Comparison of ENCODE assay signal across 10 mouse cellular contexts in the genomic region with DNA sequence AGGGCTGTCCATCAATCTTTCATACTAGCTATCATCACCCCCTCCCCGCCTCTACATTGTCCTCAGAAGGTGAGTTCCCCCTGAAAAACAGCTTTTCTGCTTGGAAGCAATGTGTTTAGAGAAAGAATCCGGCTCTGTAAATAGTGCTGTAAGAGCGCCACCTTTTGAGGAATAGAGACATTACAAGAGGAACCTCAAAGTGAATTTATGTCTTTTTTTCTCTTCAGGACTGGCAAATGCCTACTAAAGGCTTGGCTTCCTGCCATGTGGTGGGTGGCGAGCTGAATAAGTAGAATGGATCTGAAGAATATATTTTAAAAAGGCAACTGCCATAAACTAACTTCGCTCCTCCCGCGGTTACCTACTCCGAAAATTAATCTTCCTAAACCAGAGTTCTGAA. TPM values are rescaled to one million over a fixed set of nuclear protein-coding genes. Genes with fewer than 3 reads are reported as not detected.
A peak's percentile ranks its signal among the peaks of the same experiment; 100 is the strongest.
DNase-seq lines count a peak whose midpoint lies in the region.
"Had no signal": no experiment of that assay in that cellular context is flagged by ENCODE, and none has a peak within 500 bp of the region (broad histone marks: within the 10 kb centered on the region; RNA-seq: fewer than 3 reads in every experiment).

No protein-coding gene starts in this region.

- intact Hi-C loops in heart, postnatal 14 days (cut with DNase I) = loop anchor here (2.0 to 5.0 kb wide), 2 partner anchors 81 to 212 kb away; partner anchors contain the start of genes Pfkm, Senp1 and Tmem106c

- peak; percentile 84 for DNase-seq in heart, adult 11 months
- DNase-seq in heart, postnatal 14 days = no peak
- DNase-seq in 416B (ENCODE audit: low read depth) = peak; percentile 85
- peak; percentile 17 for DNase-seq in T-cell, adult 2 months (ENCODE audit: low spot score)
- DNase-seq in frontal cortex, adult 2 months (ENCODE audit: extremely low spot score in 1 of 2, low spot score in 1 of 2) = peak; percentile 81 to 95
- peak; percentile 65 to 66 for DNase-seq in layer of hippocampus, postnatal 36 days
- DNase-seq in right cerebral cortex, postnatal 10 days (ENCODE audit: low spot score in 2 of 2) = peak; percentile 89 to 92
- DNase-seq in urinary bladder, postnatal 4 days (ENCODE audit: low spot score in 2 of 2) = no peak

RNA-seq across cellular contexts. Expression of gene Ccdc184, which starts 6.9 kb away (rescaled TPM):
- 1 to 10 TPM; 1.0 to 1.3 TPM for total RNA-seq in heart, postnatal 14 days (2021)
- 13.0 and 14.6 TPM in 2 replicates for polyA plus RNA-seq in frontal cortex, adult 2 months (2012; rRNA removed)
- total RNA-seq in layer of hippocampus, postnatal 36 days (2021) = 10 to 100 TPM; 11.1 to 11.6 TPM

RNA-seq across cellular contexts. Expression of gene Asb8, which starts 8.4 kb away (rescaled TPM):
- total RNA-seq in heart, postnatal 14 days (2021) = 100 to 1,000 TPM in 1 of 2 experiments, 10 to 100 TPM in 1; 99.8 to 111 TPM
- 57.7 and 60.2 TPM in 2 replicates for polyA plus RNA-seq in frontal cortex, adult 2 months (2012; rRNA removed)
- 10 to 100 TPM; 46.6 to 52.1 TPM for total RNA-seq in layer of hippocampus, postnatal 36 days (2021)

RNA-seq across cellular contexts. Expression of gene Olfr288, which starts 21.5 kb away (rescaled TPM):
- total RNA-seq in heart, postnatal 14 days (2021) = not detected
- 0.29 and 0.32 TPM in 2 replicates for polyA plus RNA-seq in frontal cortex, adult 2 months (2012; rRNA removed)
- under 1 TPM; 0.18 to 0.40 TPM for total RNA-seq in layer of hippocampus, postnatal 36 days (2021)
- polyA plus RNA-seq: limb, embryonic 11.5 days; small intestine, adult 2 months had no signal

RNA-seq across cellular contexts. Expression of gene Gm44579, which starts 47.0 kb away (rescaled TPM):
- total RNA-seq in heart, postnatal 14 days (2021) = not detected
- not detected in 2 replicates for polyA plus RNA-seq in frontal cortex, adult 2 months (2012; rRNA removed)
- total RNA-seq in layer of hippocampus, postnatal 36 days (2021) = not detected
- polyA plus RNA-seq: limb, embryonic 11.5 days; small intestine, adult 2 months had no signal

RNA-seq across cellular contexts. Expression of gene Olfr287, which starts 47.0 kb away (rescaled TPM):
- not detected for total RNA-seq in heart, postnatal 14 days (2021)
- polyA plus RNA-seq in frontal cortex, adult 2 months (2012; rRNA removed) = 14.1 and 16.2 TPM in 2 replicates
- 1 to 10 TPM; 3.9 to 4.2 TPM for total RNA-seq in layer of hippocampus, postnatal 36 days (2021)
- polyA plus RNA-seq: limb, embryonic 11.5 days had no signal

Comparison
In these comparisons a context has a peak if more than half of its experiments do, and no peak if none do; other contexts are left out.
1. DNase-seq: peak in heart, adult 11 months (single experiment), 416B (single experiment), T-cell, adult 2 months (single experiment), frontal cortex, adult 2 months (2 of 2), layer of hippocampus, postnatal 36 days (2 of 2) and right cerebral cortex, postnatal 10 days (2 of 2); none in heart, postnatal 14 days (0 of 2) and urinary bladder, postnatal 4 days (0 of 2).
2. RNA of gene Ccdc184, which starts 6.9 kb away (total RNA-seq): 11.1 to 11.6 TPM in layer of hippocampus, postnatal 36 days; 1.0 to 1.3 TPM in heart, postnatal 14 days; every median in the first group is over 4 times any median in the second.